Mouse (Mus musculus) 416B (cell line): ENCODE measurements at regions not wholly inside any gene's neighbourhood (a gene's known extent, or its start where the extent isn't known, plus 50 kb on each side); places are given as distances from the start of the nearest gene placed in this dataset.
"Not testable (repeated sequence)": the region's sequence is repeated elsewhere in the genome, so short reads cannot be mapped to it uniquely, and the experiment has no call there.

ENCODE experiments used
- DNase-seq: peaks from one replicate; pipeline ENCODE4 v3.0.0; 2011; ENCODE audit warnings: low read depth

DNA sequence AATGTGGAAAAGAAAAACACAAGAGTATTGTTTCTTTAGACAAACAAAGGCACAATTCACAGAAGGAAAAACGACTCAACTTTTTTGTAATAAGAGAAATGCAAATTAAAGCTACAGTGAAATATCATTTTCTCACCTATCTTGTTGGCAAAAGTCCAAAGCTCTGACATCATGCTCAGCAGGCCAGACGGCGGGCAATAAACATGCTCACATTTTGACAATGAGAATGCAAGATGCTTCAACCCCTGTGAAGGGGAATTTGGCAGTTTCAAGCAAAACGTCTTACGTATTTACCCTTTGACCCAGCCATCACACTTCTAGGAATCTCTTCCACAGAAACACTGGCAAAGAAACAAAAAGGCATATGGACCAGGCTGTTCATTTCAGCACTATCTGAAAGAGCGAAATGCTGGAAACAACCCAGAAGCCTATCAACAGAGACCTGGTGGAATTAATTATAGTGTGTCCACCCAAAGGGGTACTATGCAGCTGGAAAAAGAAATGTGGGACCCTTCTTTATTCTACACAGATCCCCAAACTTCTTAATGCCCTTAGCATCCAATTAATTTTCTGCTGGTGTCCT, 203.4 kb upstream of the 2610301B20Rik start:
- DNase-seq: no peak

DNA sequence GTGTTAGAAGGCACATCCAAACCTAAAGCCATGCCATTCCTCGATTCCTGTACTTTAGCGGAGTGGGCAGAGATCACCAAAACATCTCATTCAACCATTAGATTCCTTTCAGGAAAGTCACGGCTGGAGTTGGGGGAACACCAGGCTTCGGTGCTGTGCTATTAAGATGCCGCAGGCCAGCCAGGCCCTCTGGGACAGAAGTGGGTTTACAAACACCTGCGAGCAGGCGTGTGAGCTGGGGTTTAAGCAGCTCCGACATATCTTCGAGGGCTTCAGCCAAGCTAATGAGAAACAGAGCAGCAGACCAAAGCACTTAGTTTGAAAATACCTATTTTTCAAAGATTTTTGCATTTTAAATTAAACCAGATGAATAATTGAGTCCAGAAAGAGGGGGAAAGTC, 183.2 kb upstream of the 2610301B20Rik start:
- no peak for DNase-seq

DNA sequence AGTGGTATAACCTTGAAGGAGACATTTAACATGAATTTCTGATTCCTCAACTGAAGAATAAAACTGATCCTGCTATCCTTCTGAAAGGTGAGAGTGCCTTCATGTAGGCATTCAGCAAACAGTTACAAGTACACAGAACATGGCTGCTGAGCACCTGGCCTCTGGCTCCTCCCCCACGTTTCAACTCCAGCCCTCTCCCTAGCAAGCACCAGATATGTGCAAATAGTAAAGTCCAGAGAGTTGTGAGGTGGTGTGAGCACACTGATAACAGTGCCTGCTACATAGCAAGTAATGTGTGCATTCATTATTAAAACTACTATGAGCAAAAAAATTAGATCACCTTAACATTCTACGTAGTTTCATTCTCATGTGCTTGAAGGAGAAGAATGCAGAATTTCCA, 181.4 kb upstream of the 2610301B20Rik start:
- no peak for DNase-seq

DNA sequence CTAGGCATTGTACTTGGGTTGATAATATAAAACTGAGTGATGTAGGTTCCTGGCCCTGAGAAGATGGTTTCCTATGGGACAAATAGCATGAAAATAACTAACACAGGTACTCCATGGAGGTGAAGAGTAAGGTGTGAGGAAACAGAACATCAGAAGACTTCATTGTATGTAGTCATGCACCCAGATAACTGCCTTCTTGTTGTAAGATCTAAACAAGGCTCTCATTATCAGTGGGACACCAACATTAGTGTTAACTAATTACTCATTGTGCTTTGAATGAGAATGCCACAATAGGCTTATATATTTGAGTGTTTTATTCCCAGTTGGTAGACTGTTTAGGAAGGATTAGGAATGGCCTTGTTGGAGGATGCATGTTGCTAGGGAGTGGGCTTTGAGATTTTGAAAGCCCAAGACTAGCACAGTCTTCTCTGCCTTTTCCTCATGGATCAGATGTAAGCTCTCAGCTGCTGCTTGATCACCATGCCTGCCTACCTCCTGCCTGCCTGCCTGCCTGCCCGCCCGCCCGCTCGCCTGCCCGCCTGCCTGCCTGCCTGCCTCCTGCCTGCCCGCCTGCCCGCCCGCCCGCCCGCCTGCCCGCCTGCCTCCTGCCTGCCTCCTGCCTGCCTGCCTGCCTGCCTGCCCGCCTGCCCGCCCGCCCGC, 180.7 kb upstream of the 2610301B20Rik start:
- DNase-seq: no peak

DNA sequence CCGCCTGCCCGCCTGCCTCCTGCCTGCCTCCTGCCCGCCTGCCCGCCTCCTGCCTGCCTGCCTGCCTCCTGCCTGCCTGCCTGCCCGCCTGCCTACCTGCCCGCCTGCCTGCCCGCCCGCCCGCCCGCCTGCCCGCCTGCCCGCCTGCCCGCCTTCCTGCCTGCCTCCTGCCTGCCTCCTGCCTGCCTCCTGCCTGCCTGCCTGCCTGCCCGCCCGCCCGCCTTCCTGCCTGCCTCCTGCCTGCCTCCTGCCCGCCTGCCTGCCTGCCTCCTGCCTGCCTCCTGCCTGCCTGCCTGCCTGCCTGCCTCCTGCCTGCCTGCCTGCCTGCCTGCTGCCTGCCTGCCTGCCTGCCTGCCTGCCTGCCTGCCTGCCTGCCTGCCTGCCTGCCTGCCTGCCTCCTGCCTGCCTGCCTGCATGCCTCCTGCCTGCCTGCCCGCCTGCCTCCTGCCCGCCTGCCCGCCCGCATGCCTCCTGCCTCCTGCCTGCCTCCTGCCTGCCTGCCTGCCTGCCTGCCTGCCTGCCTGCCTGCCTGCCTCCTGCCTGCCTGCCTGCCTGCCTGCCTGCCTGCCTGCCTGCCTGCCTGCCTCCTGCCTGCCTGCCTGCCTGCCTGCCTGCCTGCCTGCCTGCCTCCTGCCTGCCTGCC, 180.1 kb upstream of the 2610301B20Rik start:
- DNase-seq: not testable (repeated sequence)

DNA sequence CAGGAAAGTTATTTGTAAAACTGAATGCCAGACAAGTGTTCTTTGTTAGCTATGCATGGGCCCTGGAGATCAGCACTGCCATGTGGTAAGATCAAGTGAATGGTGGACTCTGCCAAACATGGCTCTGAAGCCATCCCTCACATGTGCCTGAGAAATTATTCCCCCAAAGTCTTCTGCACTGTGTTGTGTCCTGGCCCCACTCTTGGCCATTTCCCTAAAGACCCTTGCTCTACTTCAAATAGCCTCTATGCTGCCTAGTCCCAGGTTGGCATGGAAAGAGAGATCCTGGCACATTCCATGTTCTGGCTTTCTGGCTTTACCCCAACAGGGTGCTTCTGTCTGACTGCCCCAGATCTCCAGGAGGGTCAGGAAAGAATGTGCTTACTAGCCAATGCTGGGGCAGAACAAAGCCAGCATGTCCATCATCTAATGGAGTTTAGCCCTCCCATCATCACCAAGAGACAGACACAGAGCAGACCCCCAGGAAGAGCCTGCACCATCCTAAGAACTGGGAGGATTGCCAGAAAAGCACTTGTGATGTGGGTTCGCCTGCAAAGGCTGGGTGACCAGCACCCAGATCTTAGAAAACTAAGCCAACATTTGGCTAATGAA, 177.0 kb upstream of the 2610301B20Rik start:
- DNase-seq: no peak

DNA sequence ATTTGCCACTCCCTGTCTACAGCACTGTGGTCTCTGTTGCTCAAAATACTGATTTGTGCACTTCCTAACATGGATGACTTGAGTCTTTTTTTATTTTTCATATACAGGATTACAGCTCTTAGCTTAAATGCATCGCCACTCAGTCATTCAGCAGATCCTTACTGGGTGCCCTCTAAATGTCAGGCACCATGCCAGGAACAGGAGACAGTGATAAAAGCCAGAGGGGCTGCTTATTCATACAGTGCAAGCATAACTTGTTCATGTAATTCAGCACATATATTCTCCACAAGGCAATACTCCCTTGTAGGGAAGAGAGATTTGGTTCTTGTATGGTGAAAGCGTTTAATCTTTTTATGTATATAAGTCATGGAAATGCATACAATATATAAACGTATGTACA, 175.7 kb upstream of the 2610301B20Rik start:
- no peak for DNase-seq

DNA sequence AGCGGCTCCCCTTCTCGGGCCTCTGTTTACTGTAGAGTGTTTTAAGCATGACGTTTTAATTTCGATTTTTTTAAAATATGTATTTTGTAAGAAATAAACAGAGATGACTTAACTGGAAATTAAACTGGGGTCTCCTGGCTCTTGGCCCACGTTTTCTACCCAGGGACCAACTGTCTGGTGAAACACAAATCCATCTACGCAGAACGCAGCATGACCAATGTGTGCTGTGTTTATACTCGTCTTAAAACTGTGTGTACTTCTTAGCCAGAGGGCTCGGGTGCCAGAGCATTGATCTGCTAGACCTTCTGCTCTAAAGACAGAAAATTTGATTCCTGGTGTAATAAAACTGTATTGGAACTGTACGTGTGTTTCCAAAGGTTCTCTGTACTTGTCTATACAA, 172.8 kb upstream of the 2610301B20Rik start:
- no peak for DNase-seq

DNA sequence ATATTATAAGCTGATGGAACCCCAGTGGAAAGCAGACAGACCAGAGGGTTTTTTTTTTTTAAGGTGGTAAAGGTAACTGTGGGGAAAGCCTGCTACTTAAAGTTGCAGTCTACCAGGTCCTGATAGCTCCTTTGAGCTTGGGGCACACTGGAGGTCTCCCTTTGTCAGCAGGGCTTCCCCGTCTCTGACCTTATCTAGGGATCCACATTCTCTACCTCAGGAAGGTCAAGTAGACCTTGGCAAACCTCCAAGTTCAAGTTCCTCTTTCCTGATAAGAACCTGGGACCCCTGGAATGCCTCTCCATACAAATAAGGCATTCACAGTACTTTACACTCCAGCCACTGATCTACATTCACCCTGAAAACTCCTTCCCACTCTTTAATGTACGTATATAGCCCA, 171.1 kb upstream of the 2610301B20Rik start:
- peak; percentile 26 for DNase-seq

DNA sequence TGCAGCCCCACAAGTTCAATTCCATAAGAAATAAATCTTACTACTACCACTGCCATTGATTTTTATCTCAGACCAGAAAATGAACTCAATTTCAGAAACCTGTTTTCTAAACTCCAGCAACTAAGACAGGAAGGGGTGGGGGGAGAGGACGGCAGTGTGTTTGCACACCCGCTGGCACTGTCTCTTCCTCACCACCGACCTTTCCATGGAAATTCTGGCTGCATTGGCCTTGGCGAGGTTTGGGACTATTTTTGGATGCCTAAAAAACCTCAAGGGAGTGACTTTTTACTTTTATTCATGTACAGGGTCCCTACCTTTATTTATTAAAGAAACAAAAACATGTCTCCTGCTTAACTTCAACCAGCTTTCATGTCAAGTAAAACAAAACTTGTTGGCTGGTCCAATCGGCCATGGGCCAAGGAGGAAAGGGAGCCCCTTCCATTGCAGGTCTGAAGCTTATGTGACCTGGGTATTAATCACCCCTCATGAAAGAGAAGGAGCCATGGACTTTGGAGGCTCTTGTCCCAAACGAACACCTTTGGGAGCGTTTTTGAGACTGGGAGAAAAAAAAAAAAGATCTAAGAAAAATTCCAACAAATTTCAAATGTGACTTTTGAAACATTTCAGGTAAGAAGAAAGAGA, 167.2 kb upstream of the 2610301B20Rik start:
- DNase-seq: no peak

DNA sequence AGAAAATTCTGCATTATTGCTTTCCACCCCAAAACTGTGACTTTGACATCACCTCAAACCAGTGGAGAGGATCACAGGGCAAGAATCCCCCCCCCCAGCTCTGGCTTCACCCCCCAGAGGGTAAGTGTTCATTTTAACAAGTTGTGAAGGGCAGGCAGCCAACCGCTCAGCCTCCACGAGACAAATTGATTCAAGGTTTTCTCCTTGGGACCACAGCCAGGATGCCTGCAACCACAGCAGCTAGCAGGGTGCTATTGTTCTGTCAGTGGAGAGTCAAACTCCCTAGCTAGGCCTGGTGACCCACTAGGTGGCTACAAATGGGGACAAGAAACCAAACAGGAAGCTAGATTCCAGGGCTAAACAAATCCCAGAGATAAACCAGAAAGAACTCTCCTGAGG, 166.6 kb upstream of the 2610301B20Rik start:
- DNase-seq: no peak

DNA sequence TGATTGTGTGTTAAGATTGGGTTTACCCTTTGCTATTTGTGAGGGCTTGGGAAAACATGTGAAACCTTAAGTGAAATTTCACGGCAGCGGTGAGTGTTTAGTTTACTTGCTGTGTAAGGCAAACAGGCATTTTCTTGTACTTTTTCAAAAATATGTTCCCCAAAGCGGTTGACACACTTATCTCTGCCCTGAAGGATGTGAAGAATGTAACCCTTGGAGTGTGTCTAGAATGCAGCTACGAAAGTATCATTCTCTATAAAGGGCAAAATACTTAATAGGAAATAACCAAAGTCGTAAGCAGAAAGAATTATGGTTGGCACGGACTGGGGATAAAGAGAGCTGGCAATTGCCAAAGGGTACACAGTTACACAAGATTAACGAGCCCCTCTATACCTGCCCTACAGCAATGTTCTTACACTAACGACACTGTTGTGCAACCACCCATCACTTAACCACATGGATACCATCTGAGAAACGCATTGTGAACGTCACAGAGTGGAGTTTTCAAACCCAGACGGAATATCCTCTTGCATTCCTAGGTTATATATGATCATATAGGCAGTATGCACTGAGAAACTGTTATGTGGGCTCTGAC, 162.3 kb upstream of the 2610301B20Rik start:
- no peak for DNase-seq

DNA sequence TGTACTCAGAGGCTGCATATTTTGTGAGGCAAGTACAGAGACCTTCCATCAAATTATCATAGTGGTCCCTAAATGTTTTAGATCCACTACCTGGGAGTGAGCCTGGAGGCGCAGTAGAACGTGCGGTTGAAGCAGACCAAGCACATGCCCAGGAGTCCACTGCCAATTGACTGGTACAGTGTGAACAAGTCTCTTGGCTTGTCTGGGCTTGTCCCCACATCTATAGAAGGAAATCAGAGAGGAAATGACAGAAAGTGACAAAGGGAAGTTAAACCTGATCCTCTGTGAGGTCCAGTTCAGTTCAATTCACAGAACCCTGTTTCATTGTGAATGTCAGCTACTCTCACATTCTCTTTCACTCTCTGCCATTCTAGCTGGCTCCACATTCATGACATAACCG, 151.0 kb upstream of the 2610301B20Rik start:
- peak; percentile 30 for DNase-seq

DNA sequence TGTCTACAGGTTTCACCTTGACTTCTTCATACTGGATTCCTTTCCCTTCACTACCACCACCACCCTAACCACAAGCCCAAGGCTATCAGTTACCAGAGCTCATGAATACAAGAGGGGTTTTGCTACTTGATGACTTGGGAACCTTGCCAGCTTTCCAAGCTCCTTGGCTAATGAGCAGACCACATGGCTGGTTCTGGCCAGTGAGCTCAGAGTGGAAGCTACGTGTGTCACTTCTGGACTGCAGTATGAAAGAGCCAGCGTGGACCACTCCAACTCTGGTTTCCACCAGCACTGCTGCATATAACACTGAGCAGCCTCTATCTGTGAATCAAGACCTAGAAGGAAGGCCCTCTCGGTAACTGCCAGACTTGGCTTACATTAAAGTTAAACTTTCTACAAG, 146.4 kb upstream of the 2610301B20Rik start:
- no peak for DNase-seq

DNA sequence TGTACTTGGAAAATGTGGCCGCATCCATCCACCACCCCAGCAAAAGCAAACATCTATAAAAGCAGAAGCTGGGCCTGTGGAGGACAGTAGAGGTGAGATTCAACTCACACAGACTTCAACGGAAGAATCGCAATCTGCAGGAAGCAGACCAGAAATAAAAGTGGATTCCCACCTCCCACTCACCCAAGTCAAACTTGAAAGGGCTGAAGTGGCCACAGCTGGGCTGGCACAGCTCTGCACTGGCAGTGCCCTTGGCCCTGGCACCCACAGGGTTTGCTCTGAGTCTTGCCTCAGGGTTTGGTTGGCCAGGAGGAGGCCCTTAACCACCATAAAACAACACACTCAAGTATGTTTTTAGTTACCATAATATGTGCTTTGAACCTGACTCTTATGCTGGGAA, 129.1 kb upstream of the 2610301B20Rik start:
- DNase-seq: no peak

DNA sequence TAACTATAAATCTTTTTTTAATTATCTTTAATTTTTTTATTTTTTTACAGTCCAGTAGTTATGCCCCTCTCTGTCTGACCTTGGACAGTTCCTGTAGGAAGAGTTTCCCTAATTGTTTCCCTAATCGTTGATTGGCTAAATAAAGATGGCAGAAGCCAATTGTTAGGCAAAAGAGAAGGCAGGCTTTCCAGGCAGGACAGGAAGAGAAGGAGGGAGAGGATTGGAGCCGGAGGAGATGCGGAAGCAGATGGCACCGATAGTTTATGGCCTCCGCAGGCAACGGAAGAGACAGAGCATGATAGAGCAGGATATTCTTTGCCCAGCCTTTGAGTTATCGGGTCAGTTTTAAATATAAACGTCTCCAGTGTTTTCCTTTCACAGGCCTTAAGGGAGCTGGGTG, 125.5 kb upstream of the 2610301B20Rik start:
- no peak for DNase-seq

DNA sequence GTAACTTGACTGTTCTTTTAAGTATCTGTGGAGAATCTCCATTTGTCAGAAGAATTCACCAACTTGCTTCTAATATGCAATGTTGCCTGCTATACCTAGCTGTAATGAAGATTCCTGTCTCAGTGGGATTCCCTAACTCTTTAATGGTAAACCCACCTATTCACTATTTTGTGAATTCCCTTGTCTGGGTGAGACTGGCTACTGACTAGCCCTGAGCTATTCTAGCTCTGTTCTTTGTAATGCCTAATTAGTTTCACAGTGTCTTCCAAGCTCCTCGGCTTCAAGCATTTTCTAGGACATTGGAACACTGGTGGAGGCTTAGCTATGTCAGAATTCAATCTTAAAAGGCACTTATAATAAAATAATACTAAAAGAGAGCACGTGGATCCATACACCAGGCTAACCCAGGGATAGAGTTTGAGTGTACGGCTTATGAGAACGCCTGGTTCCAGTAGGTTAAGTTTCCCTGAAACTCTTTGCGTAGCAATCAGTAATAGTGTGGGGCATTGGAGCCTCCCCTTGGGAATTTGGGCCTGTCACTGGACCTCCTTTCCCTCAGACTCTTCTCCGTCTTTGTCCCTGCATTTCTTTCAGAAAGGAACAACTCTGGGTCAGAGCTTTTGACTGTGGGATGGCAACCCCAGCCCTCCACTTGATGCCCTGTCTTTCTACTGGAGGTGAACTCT, 123.8 kb upstream of the 2610301B20Rik start:
- DNase-seq: not testable (repeated sequence)

DNA sequence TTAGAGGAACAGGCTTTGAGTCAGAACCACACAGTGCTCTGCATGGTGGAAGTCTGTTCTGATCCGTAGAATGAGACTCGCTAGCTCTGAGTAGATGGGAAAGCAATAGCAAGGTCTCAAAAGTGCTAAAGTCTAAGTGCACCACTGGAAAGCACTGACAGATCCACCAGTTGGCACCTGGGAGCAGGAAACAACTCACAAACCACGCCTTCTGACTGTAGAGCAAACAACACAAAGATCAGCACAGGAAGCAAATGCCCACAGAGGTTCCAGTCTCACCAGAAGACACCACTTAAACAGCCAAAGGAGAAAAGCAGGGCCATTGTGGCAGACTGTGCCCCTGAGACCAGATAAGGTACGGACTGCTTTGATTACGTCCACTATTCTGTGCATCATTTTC, 121.1 kb upstream of the 2610301B20Rik start:
- no peak for DNase-seq

DNA sequence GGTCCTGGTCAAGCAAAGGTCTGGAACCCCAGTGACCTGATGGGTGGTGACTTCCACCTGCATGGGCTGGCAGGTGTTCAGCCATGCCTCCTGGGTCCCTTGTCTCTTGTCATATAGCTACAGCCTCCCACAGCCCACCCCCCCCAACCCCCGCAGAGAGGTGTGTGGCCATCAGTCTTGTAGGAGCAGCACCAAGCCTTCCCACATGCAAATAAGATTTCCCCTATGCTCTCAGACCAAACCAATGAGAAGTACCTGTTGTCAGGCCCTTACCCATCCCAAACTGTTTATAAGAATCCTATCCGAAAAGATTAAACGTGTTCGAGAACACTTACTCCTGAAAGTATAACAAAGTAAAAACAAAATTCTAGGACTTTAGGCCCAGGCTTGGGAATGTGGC, 114.8 kb upstream of the 2610301B20Rik start:
- no peak for DNase-seq

DNA sequence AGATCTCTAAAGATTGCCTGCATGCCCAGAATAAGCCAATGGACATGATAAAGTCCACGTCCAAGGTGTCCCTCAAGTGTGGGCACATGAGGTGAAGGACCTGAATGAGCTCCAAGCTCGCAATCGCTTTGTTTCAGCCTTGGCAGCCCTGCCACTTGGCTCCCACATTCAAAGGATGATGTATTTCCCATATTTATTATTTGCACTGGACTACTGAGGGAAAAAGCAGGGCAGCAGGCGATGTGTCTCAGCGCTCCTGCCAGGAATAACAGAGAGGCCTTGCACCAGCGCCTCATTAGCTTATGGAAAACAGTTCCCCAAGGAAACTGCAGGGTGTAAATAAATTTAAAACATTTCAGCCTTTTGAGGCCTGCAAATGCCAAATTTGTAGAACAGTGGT, 106.6 kb upstream of the 2610301B20Rik start:
- DNase-seq: no peak

DNA sequence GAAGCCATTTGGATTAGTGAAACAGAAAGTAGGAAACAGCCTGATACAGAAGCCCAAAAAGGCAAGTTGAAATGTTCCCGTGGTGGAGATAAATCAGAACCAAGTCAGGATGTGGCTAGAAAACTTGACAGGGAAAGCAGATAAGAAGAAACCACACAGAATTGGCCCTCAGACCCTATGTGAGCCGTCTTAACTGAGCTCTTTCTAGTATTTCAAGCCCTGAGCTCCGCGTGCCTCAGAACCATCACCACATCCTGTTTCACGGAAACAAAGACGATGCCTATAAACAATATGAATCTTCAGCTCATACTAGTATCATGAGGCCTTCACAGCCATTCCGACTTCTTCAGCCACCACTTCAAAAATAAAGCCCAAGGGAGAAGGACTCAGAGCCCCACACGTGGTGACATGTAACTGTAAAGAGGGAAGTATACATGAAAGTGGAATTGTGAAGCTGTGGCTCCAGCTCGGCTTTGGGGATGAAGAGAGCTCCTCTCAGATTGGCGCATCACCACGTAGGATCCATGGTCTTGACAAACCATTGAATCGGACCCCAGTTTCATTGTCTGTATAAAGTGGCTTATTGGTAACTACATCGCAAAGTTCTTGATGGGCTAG, 104.2 kb upstream of the 2610301B20Rik start:
- peak; percentile 77 for DNase-seq
